17 mouse cellular contexts compared by ENCODE assay signal in the genomic region with DNA sequence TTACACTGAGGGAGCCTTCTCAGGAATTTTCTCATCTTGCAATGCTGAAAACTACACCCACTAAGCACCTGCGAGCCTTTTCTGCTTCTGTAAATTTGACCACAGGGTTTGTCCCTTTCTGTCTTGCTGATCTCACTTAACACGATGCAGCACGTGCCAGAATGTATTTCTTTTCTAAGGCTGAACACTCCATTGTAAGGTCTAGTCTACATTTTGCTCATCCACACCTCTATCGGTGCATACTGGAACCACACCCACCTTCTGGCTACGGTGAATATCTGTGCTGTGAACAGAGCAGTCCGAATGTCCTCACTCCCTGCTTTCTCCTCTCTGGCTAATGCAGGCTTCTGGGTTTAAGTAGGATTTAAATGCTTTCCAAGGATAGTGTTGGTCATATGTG. TPM values are rescaled to one million over a fixed set of nuclear protein-coding genes. Genes with fewer than 3 reads are reported as not detected.
DNase-seq lines count a peak whose midpoint lies in the region; ATAC-seq and TF ChIP-seq lines count a peak whose summit lies in the region.
"Had no signal": no experiment of that assay in that cellular context is flagged by ENCODE, and none has a peak within 500 bp of the region (broad histone marks: within the 10 kb centered on the region; RNA-seq: fewer than 3 reads in every experiment).

No protein-coding gene starts in this region.

- H3K27me3 ChIP-seq in liver, embryonic 12.5 days (replicated peaks) = peaks cover 2% of the 10 kb centered on the region; the same call in 1 of the 2 replicates
- no peaks in the 10 kb centered on the region for H3K27me3 ChIP-seq in stomach, postnatal 0 days (ENCODE audit: control insufficient read depth, insufficient read depth, low read length)
- H3K27me3 ChIP-seq: hindbrain, embryonic 13.5 days; intestine, embryonic 15.5 days; limb, embryonic 13.5 days had no signal

- no peaks in the 10 kb centered on the region for H3K9me3 ChIP-seq in liver, embryonic 12.5 days (replicated peaks)
- H3K9me3 ChIP-seq in stomach, postnatal 0 days (ENCODE audit: control insufficient read depth, low read length) = no peaks in the 10 kb centered on the region
- H3K9me3 ChIP-seq: hindbrain, embryonic 13.5 days; intestine, embryonic 15.5 days; limb, embryonic 13.5 days had no signal

- no peaks in the 10 kb centered on the region for H3K36me3 ChIP-seq in liver, embryonic 12.5 days
- H3K36me3 ChIP-seq in stomach, postnatal 0 days (ENCODE audit: control insufficient read depth, insufficient read depth, low read length) = no peaks in the 10 kb centered on the region
- H3K36me3 ChIP-seq: hindbrain, embryonic 13.5 days; intestine, embryonic 15.5 days; limb, embryonic 13.5 days had no signal

- H3K9ac ChIP-seq in liver, embryonic 12.5 days = no peak overlapping the region
- no peak overlapping the region for H3K9ac ChIP-seq in stomach, postnatal 0 days (ENCODE audit: low read length)
- H3K9ac ChIP-seq: hindbrain, embryonic 13.5 days; intestine, embryonic 15.5 days; limb, embryonic 13.5 days had no signal

- intact Hi-C loops in left cerebral cortex, adult 2 months (cut with DNase I) = no loop called here

- H3K27ac ChIP-seq in left cerebral cortex, adult 2 months = no peak overlapping the region
- peak overlapping the region; percentile 72 for H3K27ac ChIP-seq in liver, embryonic 12.5 days
- H3K27ac ChIP-seq in stomach, postnatal 0 days (replicated peaks) = no peak overlapping the region
- H3K27ac ChIP-seq: intestine, embryonic 15.5 days; kidney, postnatal 0 days; limb, embryonic 13.5 days had no signal

- WGBS in liver, embryonic 12.5 days (ENCODE audit: insufficient replicate concordance) = 54% methylated on average over 6 of the region's 6 CpGs
- WGBS in stomach, postnatal 0 days = 66% methylated on average over 6 of the region's 6 CpGs

- peak; percentile 74 for ATAC-seq in liver, embryonic 12.5 days
- ATAC-seq in stomach, postnatal 0 days (ENCODE audit: low FRiP score, low TSS enrichment) = no peak
- ATAC-seq: intestine, embryonic 15.5 days; midbrain, embryonic 16.5 days had no signal

- TF ChIP-seq EP300 in stomach, postnatal 0 days (optimal IDR thresholded peaks at IDR 0.05) = no peak

- peaks cover 30% of the 10 kb centered on the region for H3K4me1 ChIP-seq in liver, embryonic 12.5 days
- no peaks in the 10 kb centered on the region for H3K4me1 ChIP-seq in stomach, postnatal 0 days (replicated peaks; ENCODE audit: control insufficient read depth, insufficient read depth)
- H3K4me1 ChIP-seq: intestine, embryonic 15.5 days; limb, embryonic 13.5 days had no signal

- no peak overlapping the region for H3K4me3 ChIP-seq in left cerebral cortex, adult 2 months
- no peak overlapping the region for H3K4me3 ChIP-seq in liver, embryonic 12.5 days
- H3K4me3 ChIP-seq in stomach, postnatal 0 days (ENCODE audit: low read depth, low read length) = no peak overlapping the region
- H3K4me3 ChIP-seq: hindbrain, embryonic 13.5 days; intestine, embryonic 15.5 days; limb, embryonic 13.5 days had no signal

- DNase-seq in left cerebral cortex, adult 2 months (ENCODE audit: extremely low spot score in 1 of 2, low spot score in 2 of 2) = no peak
- DNase-seq in left cerebral cortex, adult 9 months (ENCODE audit: low spot score in 2 of 2) = no peak
- DNase-seq in ZHBTc4 (ENCODE audit: low read depth, low spot score) = peak; percentile 56
- no peak for DNase-seq in stomach, postnatal 0 days (ENCODE audit: low spot score)
- DNase-seq in neural tube, embryonic 10.5 days (ENCODE audit: extremely low spot score, low spot score) = no peak
- DNase-seq in cerebellum, adult 9-11 months = no peak
- DNase-seq: adrenal gland, postnatal 36 days; cerebellum, adult 11-12 months; gastrocnemius, postnatal 14 days; right cerebral cortex, adult 18-20 months; thymus, adult 18-20 months had no signal

- peak; percentile 36 for TF ChIP-seq CTCF in left cerebral cortex, adult 2 months (IDR thresholded peaks at IDR 0.05)
- peak; percentile 28 for TF ChIP-seq CTCF in stomach, postnatal 0 days (IDR thresholded peaks at IDR 0.05; ENCODE audit: low read depth)

- H3K4me2 ChIP-seq in liver, embryonic 12.5 days = peak overlapping the region; percentile 36
- H3K4me2 ChIP-seq in stomach, postnatal 0 days (replicated peaks; ENCODE audit: low read depth) = no peak overlapping the region
- H3K4me2 ChIP-seq: hindbrain, embryonic 13.5 days; intestine, embryonic 15.5 days; limb, embryonic 13.5 days had no signal

RNA-seq across cellular contexts. Expression of a gene that starts 37.2 kb away (rescaled TPM):
- total RNA-seq in left cerebral cortex, adult 2 months (2021) = 10 to 100 TPM; 21.1 to 21.6 TPM
- polyA plus RNA-seq in liver, embryonic 12.5 days (2016; fragmentation: Nextera tagmentation; extraction: Ambion mirVana) = 24.1 TPM in 2 replicates
- 28.4 and 28.5 TPM in 2 replicates for polyA plus RNA-seq in stomach, postnatal 0 days (2015; fragmentation: Nextera tagmentation; extraction: Ambion mirVana)

RNA-seq across cellular contexts. Expression of a gene that starts 42.5 kb away (rescaled TPM):
- 10 to 100 TPM; 23.9 to 53.9 TPM for total RNA-seq in left cerebral cortex, adult 2 months (2021)
- 0.02 TPM in 1 of 2 replicates, not detected in the other for polyA plus RNA-seq in liver, embryonic 12.5 days (2016; fragmentation: Nextera tagmentation; extraction: Ambion mirVana)
- polyA plus RNA-seq in stomach, postnatal 0 days (2015; fragmentation: Nextera tagmentation; extraction: Ambion mirVana) = 0.34 and 1.5 TPM in 2 replicates
